Mouse (Mus musculus): ENCODE measurements around the gene Zfyve19. TPM values are rescaled to one million over a fixed set of nuclear protein-coding genes. Genes with fewer than 3 reads are reported as not detected.

Gene Zfyve19
- polyA plus RNA-seq, 1 experiment from 2014 or later = 50.4 TPM

GRCm38 (mm10) chr2:119173991-119174651 is 34.3 kb upstream of the Zfyve19 start, which contains the start of gene Gm14137:
Gene Gm14137, plus strand, starts transcription at chr2:119174509.
- peaks cover 43% of the 10 kb centered on the region for H3K4me1 ChIP-seq
- 50% methylated on average over 8 of the region's 8 CpGs for WGBS
- H3K9me3 ChIP-seq = no peaks in the 10 kb centered on the region
- H3K27me3 ChIP-seq (ENCODE audit: insufficient read depth, poor library complexity, severe bottlenecking) = peaks cover 24% of the 10 kb centered on the region
- H3K27ac ChIP-seq = peak within 1 kb of the TSS; percentile 75
- no peak for DNase-seq (ENCODE audit: low spot score)
- H3K4me3 ChIP-seq = peak within 1 kb of the TSS; percentile 43
- peaks cover 16% of the 10 kb centered on the region for H3K36me3 ChIP-seq

- peak overlapping the region; percentile 49 for H3K27ac ChIP-seq
- no peak for DNase-seq (ENCODE audit: low spot score)
- 54% methylated on average over 14 of the region's 14 CpGs for WGBS
- H3K4me1 ChIP-seq = peaks cover 43% of the 10 kb centered on the region
- peaks cover 23% of the 10 kb centered on the region for H3K36me3 ChIP-seq
- H3K4me3 ChIP-seq = no peak overlapping the region
- no peaks in the 10 kb centered on the region for H3K9me3 ChIP-seq
- peaks cover 17% of the 10 kb centered on the region for H3K27me3 ChIP-seq (ENCODE audit: insufficient read depth, poor library complexity, severe bottlenecking)
Measured at GRCm38 (mm10) chr2:119174866-119175265, 33.6 kb upstream of the Zfyve19 start.

GRCm38 (mm10) chr2:119175614-119176013 is 32.8 kb upstream of the Zfyve19 start:
- Histone ChIP-seq H3K27ac (0 out of 2 replicates have a peak overlapping the region, but pooled peaks have one; percentile 49), H3K9me3 (no peaks in the 10 kb centered on the region), H3K4me1 (peaks cover 43% of the 10 kb centered on the region), H3K27me3 (ENCODE audit: insufficient read depth, poor library complexity, severe bottlenecking) (peaks cover 13% of the 10 kb centered on the region), H3K4me3 (no peak overlapping the region), H3K36me3 (peaks cover 30% of the 10 kb centered on the region)
- 55% methylated on average over 6 of the region's 6 CpGs for WGBS
- no peak for DNase-seq (ENCODE audit: low spot score)

- H3K36me3 ChIP-seq = peaks cover 35% of the 10 kb centered on the region
- no peaks in the 10 kb centered on the region for H3K9me3 ChIP-seq
- WGBS = 45% methylated on average over 3 of the region's 3 CpGs
- H3K4me3 ChIP-seq = no peak overlapping the region
- no peak for DNase-seq (ENCODE audit: low spot score)
- peaks cover 41% of the 10 kb centered on the region for H3K4me1 ChIP-seq
- H3K27ac ChIP-seq = no peak overlapping the region
- H3K27me3 ChIP-seq (ENCODE audit: insufficient read depth, poor library complexity, severe bottlenecking) = peaks cover 13% of the 10 kb centered on the region
Measured at GRCm38 (mm10) chr2:119176761-119177160, 31.7 kb upstream of the Zfyve19 start.

GRCm38 (mm10) chr2:119177384-119177939 is 31.0 kb upstream of the Zfyve19 start:
- no peak for DNase-seq (ENCODE audit: low spot score)
- peaks cover 30% of the 10 kb centered on the region for H3K36me3 ChIP-seq

GRCm38 (mm10) chr2:119182914-119183313 is 25.5 kb upstream of the Zfyve19 start:
- H3K27me3 ChIP-seq (ENCODE audit: insufficient read depth, poor library complexity, severe bottlenecking) = no peaks in the 10 kb centered on the region
- no peak overlapping the region for H3K4me3 ChIP-seq
- 86% methylated on average over 7 of the region's 7 CpGs for WGBS
- H3K36me3 ChIP-seq = peaks cover 47% of the 10 kb centered on the region
- DNase-seq (ENCODE audit: low spot score) = no peak
- H3K27ac ChIP-seq = no peak overlapping the region
- H3K4me1 ChIP-seq = no peaks in the 10 kb centered on the region
- no peaks in the 10 kb centered on the region for H3K9me3 ChIP-seq

More at GRCm38 (mm10) chr2:119177384-119177939, 31.0 kb upstream of the Zfyve19 start:
- Histone ChIP-seq H3K27ac (no peak overlapping the region), H3K9me3 (no peaks in the 10 kb centered on the region), H3K27me3 (ENCODE audit: insufficient read depth, poor library complexity, severe bottlenecking) (peaks cover 13% of the 10 kb centered on the region), H3K4me3 (no peak overlapping the region), H3K4me1 (peaks cover 34% of the 10 kb centered on the region)
- 86% methylated on average over 5 of the region's 5 CpGs for WGBS

GRCm38 (mm10) chr2:119189029-119189710 is 19.2 kb upstream of the Zfyve19 start:
- Histone ChIP-seq H3K27me3 (ENCODE audit: insufficient read depth, poor library complexity, severe bottlenecking) (no peaks in the 10 kb centered on the region), H3K27ac (no peak overlapping the region), H3K4me3 (peak overlapping the region; percentile 50), H3K36me3 (peaks cover 9% of the 10 kb centered on the region; the same call in 1 of the 2 replicates), H3K9me3 (no peaks in the 10 kb centered on the region), H3K4me1 (peaks cover 8% of the 10 kb centered on the region; the same call in 1 of the 2 replicates)
- 9% methylated on average over 15 of the region's 15 CpGs for WGBS
- DNase-seq (ENCODE audit: low spot score) = peak; percentile 89

- 80% methylated on average over 5 of the region's 5 CpGs for WGBS
Measured at GRCm38 (mm10) chr2:119190969-119191368, 17.4 kb upstream of the Zfyve19 start.

GRCm38 (mm10) chr2:119194140-119194539 is 14.3 kb upstream of the Zfyve19 start:
- H3K4me3 ChIP-seq = no peak overlapping the region
- no peaks in the 10 kb centered on the region for H3K27me3 ChIP-seq (ENCODE audit: insufficient read depth, poor library complexity, severe bottlenecking)

More at GRCm38 (mm10) chr2:119190969-119191368, 17.4 kb upstream of the Zfyve19 start:
- peaks cover 9% of the 10 kb centered on the region; the same call in 1 of the 2 replicates for H3K4me1 ChIP-seq
- H3K27me3 ChIP-seq (ENCODE audit: insufficient read depth, poor library complexity, severe bottlenecking) = no peaks in the 10 kb centered on the region
- no peaks in the 10 kb centered on the region for H3K9me3 ChIP-seq
- no peak overlapping the region for H3K27ac ChIP-seq
- no peak for DNase-seq (ENCODE audit: low spot score)
- H3K4me3 ChIP-seq = no peak overlapping the region
- no peaks in the 10 kb centered on the region for H3K36me3 ChIP-seq

GRCm38 (mm10) chr2:119196316-119197108 is 11.9 kb upstream of the Zfyve19 start:
- DNase-seq (ENCODE audit: low spot score) = no peak
- 23% methylated on average over 4 of the region's 4 CpGs for WGBS
- Histone ChIP-seq H3K4me1 (peaks cover 24% of the 10 kb centered on the region), H3K9me3 (no peaks in the 10 kb centered on the region), H3K4me3 (no peak overlapping the region), H3K27me3 (ENCODE audit: insufficient read depth, poor library complexity, severe bottlenecking) (no peaks in the 10 kb centered on the region), H3K27ac (no peak overlapping the region), H3K36me3 (no peaks in the 10 kb centered on the region)

More at GRCm38 (mm10) chr2:119194140-119194539, 14.3 kb upstream of the Zfyve19 start:
- 85% methylated on average over 5 of the region's 5 CpGs for WGBS
- no peaks in the 10 kb centered on the region for H3K36me3 ChIP-seq
- peaks cover 26% of the 10 kb centered on the region for H3K4me1 ChIP-seq
- DNase-seq (ENCODE audit: low spot score) = no peak
- H3K27ac ChIP-seq = no peak overlapping the region
- no peaks in the 10 kb centered on the region for H3K9me3 ChIP-seq

GRCm38 (mm10) chr2:119197493-119197892 is 10.9 kb upstream of the Zfyve19 start:
- H3K4me1 ChIP-seq = peaks cover 24% of the 10 kb centered on the region
- no peak overlapping the region for H3K4me3 ChIP-seq
- H3K36me3 ChIP-seq = no peaks in the 10 kb centered on the region
- H3K27me3 ChIP-seq (ENCODE audit: insufficient read depth, poor library complexity, severe bottlenecking) = no peaks in the 10 kb centered on the region
- no peaks in the 10 kb centered on the region for H3K9me3 ChIP-seq
- 71% methylated on average over 1 of the region's 1 CpGs for WGBS
- no peak overlapping the region for H3K27ac ChIP-seq
- no peak for DNase-seq (ENCODE audit: low spot score)

- DNase-seq (ENCODE audit: low spot score) = no peak
- Histone ChIP-seq H3K4me3 (no peak overlapping the region), H3K27me3 (ENCODE audit: insufficient read depth, poor library complexity, severe bottlenecking) (no peaks in the 10 kb centered on the region), H3K36me3 (no peaks in the 10 kb centered on the region), H3K4me1 (peaks cover 24% of the 10 kb centered on the region), H3K9me3 (no peaks in the 10 kb centered on the region), H3K27ac (0 out of 2 replicates have a peak overlapping the region, but pooled peaks have one; percentile 8)
- 15% methylated on average over 1 of the region's 1 CpGs for WGBS
Measured at GRCm38 (mm10) chr2:119198049-119198448, 10.4 kb upstream of the Zfyve19 start.

All from heart, embryonic 10.5 days (tissue).